Mouse (Mus musculus) right cerebral cortex, postnatal 10 days (tissue): ENCODE results near the gene Arhgap22.

Source experiments
- DNase-seq, 2 experiments: peaks; one replicate each; pipeline ENCODE4 v3.0.0; 2021; ENCODE audit warnings: low spot score in 2 of 2

Arhgap22 gene

GRCm38 (mm10) chr14:33212958-33213309 lies 892 bp upstream of the Arhgap22 start:
- DNase-seq = no peak

- no peak for DNase-seq
These were observed 922 bp downstream of the Arhgap22 start for GRCm38 (mm10) chr14:33214767-33215128.

- no peak for DNase-seq
These were observed 1.3 kb downstream of the Arhgap22 start for GRCm38 (mm10) chr14:33215163-33215562.

GRCm38 (mm10) chr14:33216343-33217208 lies 2.8 kb downstream of the Arhgap22 start:
- peak; percentile 64 for DNase-seq

GRCm38 (mm10) chr14:33225235-33225634 lies 11.4 kb downstream of the Arhgap22 start:
- DNase-seq = no peak

GRCm38 (mm10) chr14:33230672-33231071 lies 16.8 kb downstream of the Arhgap22 start:
- DNase-seq = no peak

GRCm38 (mm10) chr14:33231311-33231710 lies 17.5 kb downstream of the Arhgap22 start:
- no peak for DNase-seq

- DNase-seq = peak; percentile 49 to 53
These were observed 18.2 kb downstream of the Arhgap22 start for GRCm38 (mm10) chr14:33232048-33232447.

- DNase-seq = no peak
These were observed 21.8 kb downstream of the Arhgap22 start for GRCm38 (mm10) chr14:33235661-33236060.

- DNase-seq = no peak
These were observed 26.6 kb downstream of the Arhgap22 start for GRCm38 (mm10) chr14:33240400-33240799.

- DNase-seq = no peak
These were observed 29.4 kb downstream of the Arhgap22 start for GRCm38 (mm10) chr14:33243261-33243660.

GRCm38 (mm10) chr14:33244519-33244918 lies 30.7 kb downstream of the Arhgap22 start:
- DNase-seq = no peak

GRCm38 (mm10) chr14:33244946-33245345 lies 31.1 kb downstream of the Arhgap22 start:
- DNase-seq = no peak

- DNase-seq = no peak
These were observed 32.6 kb downstream of the Arhgap22 start for GRCm38 (mm10) chr14:33246476-33246875.

GRCm38 (mm10) chr14:33247623-33248022 lies 33.8 kb downstream of the Arhgap22 start:
- peak; percentile 42 to 55 for DNase-seq

GRCm38 (mm10) chr14:33248741-33249140 lies 34.9 kb downstream of the Arhgap22 start:
- DNase-seq = no peak

GRCm38 (mm10) chr14:33250215-33250939 lies 36.6 kb downstream of the Arhgap22 start:
- DNase-seq = peak in 1 of 2 experiments; percentile 33

GRCm38 (mm10) chr14:33250956-33251745 lies 37.3 kb downstream of the Arhgap22 start:
- DNase-seq = no peak

- DNase-seq = no peak
These were observed 44.4 kb downstream of the Arhgap22 start for GRCm38 (mm10) chr14:33258256-33258655.

- DNase-seq = no peak
These were observed 46.3 kb downstream of the Arhgap22 start for GRCm38 (mm10) chr14:33260131-33260530.

GRCm38 (mm10) chr14:33264795-33265194 lies 51.0 kb downstream of the Arhgap22 start:
- no peak for DNase-seq

- no peak for DNase-seq
These were observed 62.4 kb downstream of the Arhgap22 start for GRCm38 (mm10) chr14:33276240-33276639.
